Mouse (Mus musculus): ENCODE measurements at regions not wholly inside any gene's neighbourhood (a gene's known extent, or its start where the extent isn't known, plus 50 kb on each side); places are given as distances from the start of the nearest gene placed in this dataset.

DNA sequence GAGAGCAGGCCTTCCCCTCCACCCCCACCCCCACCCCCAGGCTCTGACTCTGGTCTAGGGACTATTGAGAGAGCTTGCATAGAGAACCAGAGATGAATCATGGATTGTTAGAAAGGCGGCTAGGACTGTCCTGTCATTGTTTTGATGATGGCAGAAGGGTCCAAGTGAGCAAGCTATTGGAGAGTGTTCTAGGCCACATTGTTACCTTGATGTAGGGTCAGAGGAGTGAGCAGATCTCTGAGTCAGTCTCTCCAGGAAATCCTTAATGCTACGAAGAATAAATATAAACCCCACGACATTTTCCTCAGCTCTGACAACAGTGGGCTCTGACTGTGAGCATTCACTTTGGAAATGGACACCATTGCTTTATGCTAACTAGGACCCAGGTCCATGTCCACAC lies 144.9 kb downstream of the Hibadh start:
- WGBS = 58% methylated on average over 3 of the region's 3 CpGs
- Histone ChIP-seq H3K4me1 (ENCODE audit: insufficient read depth) (peaks cover 3% of the 10 kb centered on the region; the same call in 1 of the 2 replicates), H3K27me3 (ENCODE audit: insufficient read depth, low read length) (no peaks in the 10 kb centered on the region), H3K4me3 (ENCODE audit: low read depth, low read length) (no peak overlapping the region), H3K9ac (no peak overlapping the region), H3K27ac (ENCODE audit: low read depth) (0 out of 2 replicates have a peak overlapping the region, but pooled peaks have one; percentile 16), H3K4me2 (no peak overlapping the region), H3K36me3 (ENCODE audit: insufficient read depth) (no peaks in the 10 kb centered on the region), H3K9me3 (ENCODE audit: low read depth, low read length) (no peaks in the 10 kb centered on the region)
- DNase-seq (no peak), ATAC-seq (ENCODE audit: insufficient read depth) (no peak)
- no peak for TF ChIP-seq CTCF (IDR thresholded peaks at IDR 0.05; ENCODE audit: low read depth)

DNA sequence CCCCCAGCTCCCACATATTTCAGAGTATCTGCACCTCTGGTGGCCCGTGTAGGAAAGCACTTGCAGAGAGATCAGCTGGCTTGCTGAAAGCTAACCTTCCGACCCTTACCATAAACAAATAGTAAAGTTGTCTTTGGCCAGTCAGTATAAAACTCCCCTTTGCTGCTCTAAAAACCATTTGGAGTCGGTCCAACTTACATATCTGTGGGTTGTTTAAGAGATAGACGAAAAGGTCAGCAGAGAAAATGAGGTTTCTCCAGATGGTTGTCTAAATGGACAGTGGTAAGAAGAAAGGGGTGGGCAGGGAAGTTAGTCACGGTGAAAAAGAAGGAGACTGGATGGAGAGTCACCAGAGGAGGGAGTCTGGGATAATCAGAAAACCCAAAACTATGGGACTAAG lies 144.3 kb downstream of the Hibadh start:
- no peak overlapping the region for H3K4me3 ChIP-seq (ENCODE audit: low read depth, low read length)
- H3K27me3 ChIP-seq (ENCODE audit: insufficient read depth, low read length) = no peaks in the 10 kb centered on the region
- H3K4me1 ChIP-seq (ENCODE audit: insufficient read depth) = peaks cover 3% of the 10 kb centered on the region; the same call in 1 of the 2 replicates
- ATAC-seq (ENCODE audit: insufficient read depth) = peak; percentile 31; the same call in 1 of the 2 replicates
- H3K4me2 ChIP-seq = no peak overlapping the region
- H3K9me3 ChIP-seq (ENCODE audit: low read depth, low read length) = no peaks in the 10 kb centered on the region
- H3K9ac ChIP-seq = no peak overlapping the region
- H3K27ac ChIP-seq (ENCODE audit: low read depth) = 0 out of 2 replicates have a peak overlapping the region, but pooled peaks have one; percentile 16
- 21% methylated on average over 5 of the region's 5 CpGs for WGBS
- DNase-seq = peak; percentile 63
- no peaks in the 10 kb centered on the region for H3K36me3 ChIP-seq (ENCODE audit: insufficient read depth)
- TF ChIP-seq CTCF (IDR thresholded peaks at IDR 0.05; ENCODE audit: low read depth) = 0 out of 2 replicates have a peak, but pooled peaks have one; percentile 5

Data from lung, embryonic 14.5 days (tissue).